Mouse (Mus musculus) testis, adult 2 months (tissue): ENCODE measurements around the gene Gm11733.

ENCODE experiments used
- CTCF ChIP-seq: fragments of 200-500 bp; IDR thresholded peaks from 2 replicates; pipeline ENCODE4 v1.5.1; 2012; ENCODE audit warnings: low read depth, mild to moderate bottlenecking, inconsistent platforms, low read length, moderate library complexity; ENCODE audit not compliant: control insufficient read depth, insufficient read depth, insufficient replicate concordance
- POLR2A ChIP-seq: fragments of 200-500 bp; IDR thresholded peaks from 2 replicates; pipeline ENCODE4 v1.6.1; 2012; ENCODE audit warnings: low read depth, mild to moderate bottlenecking, inconsistent platforms, low read length, moderate library complexity; ENCODE audit not compliant: control insufficient read depth

DNA sequence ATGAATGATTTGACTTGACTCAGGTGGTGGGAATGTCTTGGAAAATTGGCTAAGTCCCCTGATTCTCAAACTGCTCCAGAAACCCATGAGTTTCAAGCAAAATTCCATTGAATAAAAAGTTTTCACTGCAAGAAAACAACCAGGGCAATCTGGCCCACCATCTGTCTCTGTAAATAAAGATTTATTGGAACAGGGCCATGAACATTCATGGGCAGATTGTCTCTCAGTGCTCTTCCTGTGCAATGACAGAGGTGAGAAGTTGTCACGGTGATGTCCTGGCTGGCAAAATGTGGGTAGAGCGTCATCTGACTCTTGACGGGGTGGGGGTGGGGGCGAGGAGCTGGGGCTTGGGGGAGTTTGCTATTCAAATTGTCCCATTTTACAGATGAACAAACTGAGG, 24.8 kb downstream of the Gm11733 start:
- TF ChIP-seq CTCF (no peak), POLR2A (no peak)
